Mouse (Mus musculus): ENCODE measurements around the gene Ppp1r26. TPM values are rescaled to one million over a fixed set of nuclear protein-coding genes. Genes with fewer than 3 reads are reported as not detected.

Gene Ppp1r26
- polyA plus RNA-seq, 1 experiment from 2014 or later: 6.2 TPM

GRCm38 (mm10) chr2:28415387-28416024, 31.1 kb upstream of the Ppp1r26 start:
- Histone ChIP-seq H3K4me3 (no peak overlapping the region), H3K4me1 (peaks cover 17% of the 10 kb centered on the region), H3K9ac (no peak overlapping the region), H3K4me2 (no peak overlapping the region), H3K27ac (no peak overlapping the region), H3K27me3 (no peaks in the 10 kb centered on the region), H3K9me3 (replicated peaks) (no peaks in the 10 kb centered on the region), H3K36me3 (ENCODE audit: poor library complexity, severe bottlenecking) (no peaks in the 10 kb centered on the region)
- ATAC-seq: 0 out of 2 replicates have a peak, but pooled peaks have one; percentile 21
- 46% methylated on average over 10 of the region's 10 CpGs for WGBS

- H3K4me2 ChIP-seq: no peak overlapping the region
- peaks cover 17% of the 10 kb centered on the region for H3K4me1 ChIP-seq
- 94% methylated on average over 1 of the region's 1 CpGs for WGBS
- no peak overlapping the region for H3K4me3 ChIP-seq
- H3K27ac ChIP-seq: no peak overlapping the region
- no peak overlapping the region for H3K9ac ChIP-seq
- no peaks in the 10 kb centered on the region for H3K27me3 ChIP-seq
- ATAC-seq: no peak
- H3K9me3 ChIP-seq (replicated peaks): no peaks in the 10 kb centered on the region
- H3K36me3 ChIP-seq (ENCODE audit: poor library complexity, severe bottlenecking): no peaks in the 10 kb centered on the region
Observed at GRCm38 (mm10) chr2:28416511-28416910, 30.1 kb upstream of the Ppp1r26 start.

- Histone ChIP-seq H3K4me3 (no peak overlapping the region), H3K4me1 (peaks cover 12% of the 10 kb centered on the region), H3K36me3 (ENCODE audit: poor library complexity, severe bottlenecking) (no peaks in the 10 kb centered on the region), H3K27ac (no peak overlapping the region), H3K9me3 (replicated peaks) (no peaks in the 10 kb centered on the region), H3K27me3 (no peaks in the 10 kb centered on the region), H3K9ac (no peak overlapping the region), H3K4me2 (no peak overlapping the region)
- WGBS: 30% methylated on average over 2 of the region's 2 CpGs
- peak; percentile 31 for ATAC-seq
Observed at GRCm38 (mm10) chr2:28418034-28418433, 28.6 kb upstream of the Ppp1r26 start.

GRCm38 (mm10) chr2:28419898-28420297, 26.7 kb upstream of the Ppp1r26 start:
- no peaks in the 10 kb centered on the region for H3K27me3 ChIP-seq
- H3K9ac ChIP-seq: no peak overlapping the region
- H3K4me1 ChIP-seq: peaks cover 10% of the 10 kb centered on the region
- ATAC-seq: peak; percentile 72
- H3K27ac ChIP-seq: no peak overlapping the region
- no peaks in the 10 kb centered on the region for H3K36me3 ChIP-seq (ENCODE audit: poor library complexity, severe bottlenecking)
- 17% methylated on average over 4 of the region's 4 CpGs for WGBS
- no peak overlapping the region for H3K4me3 ChIP-seq
- no peak overlapping the region for H3K4me2 ChIP-seq
- H3K9me3 ChIP-seq (replicated peaks): no peaks in the 10 kb centered on the region

GRCm38 (mm10) chr2:28423167-28423566, 23.4 kb upstream of the Ppp1r26 start:
- no peak for ATAC-seq
- 22% methylated on average over 3 of the region's 3 CpGs for WGBS

GRCm38 (mm10) chr2:28427226-28427625, 19.4 kb upstream of the Ppp1r26 start:
- no peak for ATAC-seq
- 88% methylated on average over 6 of the region's 6 CpGs for WGBS

More at GRCm38 (mm10) chr2:28423167-28423566, 23.4 kb upstream of the Ppp1r26 start:
- no peak overlapping the region for H3K27ac ChIP-seq
- no peaks in the 10 kb centered on the region for H3K27me3 ChIP-seq
- no peaks in the 10 kb centered on the region for H3K9me3 ChIP-seq (replicated peaks)
- H3K9ac ChIP-seq: no peak overlapping the region
- H3K36me3 ChIP-seq (ENCODE audit: poor library complexity, severe bottlenecking): no peaks in the 10 kb centered on the region
- no peak overlapping the region for H3K4me2 ChIP-seq
- H3K4me1 ChIP-seq: no peaks in the 10 kb centered on the region
- no peak overlapping the region for H3K4me3 ChIP-seq

GRCm38 (mm10) chr2:28430846-28431245, 15.8 kb upstream of the Ppp1r26 start:
- H3K4me3 ChIP-seq: no peak overlapping the region
- H3K9ac ChIP-seq: no peak overlapping the region
- H3K4me2 ChIP-seq: no peak overlapping the region
- ATAC-seq: no peak
- H3K27ac ChIP-seq: no peak overlapping the region
- no peaks in the 10 kb centered on the region for H3K9me3 ChIP-seq (replicated peaks)
- H3K4me1 ChIP-seq: no peaks in the 10 kb centered on the region; the same call in 1 of the 2 replicates
- H3K36me3 ChIP-seq (ENCODE audit: poor library complexity, severe bottlenecking): no peaks in the 10 kb centered on the region
- no peaks in the 10 kb centered on the region for H3K27me3 ChIP-seq
- 68% methylated on average over 6 of the region's 6 CpGs for WGBS

More at GRCm38 (mm10) chr2:28427226-28427625, 19.4 kb upstream of the Ppp1r26 start:
- Histone ChIP-seq H3K4me1 (no peaks in the 10 kb centered on the region), H3K36me3 (ENCODE audit: poor library complexity, severe bottlenecking) (no peaks in the 10 kb centered on the region), H3K9ac (no peak overlapping the region), H3K4me2 (no peak overlapping the region), H3K9me3 (replicated peaks) (no peaks in the 10 kb centered on the region), H3K27me3 (no peaks in the 10 kb centered on the region), H3K27ac (no peak overlapping the region), H3K4me3 (no peak overlapping the region)

GRCm38 (mm10) chr2:28432811-28433210, 13.8 kb upstream of the Ppp1r26 start:
- H3K4me1 ChIP-seq: no peaks in the 10 kb centered on the region; the same call in 1 of the 2 replicates
- no peak overlapping the region for H3K4me3 ChIP-seq
- H3K27me3 ChIP-seq: no peaks in the 10 kb centered on the region
- H3K27ac ChIP-seq: no peak overlapping the region
- no peak overlapping the region for H3K4me2 ChIP-seq
- H3K9ac ChIP-seq: no peak overlapping the region
- no peaks in the 10 kb centered on the region for H3K36me3 ChIP-seq (ENCODE audit: poor library complexity, severe bottlenecking)
- 8% methylated on average over 1 of the region's 1 CpGs for WGBS
- no peaks in the 10 kb centered on the region for H3K9me3 ChIP-seq (replicated peaks)
- no peak for ATAC-seq

- Histone ChIP-seq H3K27ac (no peak overlapping the region), H3K4me2 (no peak overlapping the region), H3K36me3 (ENCODE audit: poor library complexity, severe bottlenecking) (no peaks in the 10 kb centered on the region), H3K4me1 (no peaks in the 10 kb centered on the region; the same call in 1 of the 2 replicates), H3K9ac (no peak overlapping the region), H3K27me3 (no peaks in the 10 kb centered on the region), H3K4me3 (no peak overlapping the region), H3K9me3 (replicated peaks) (no peaks in the 10 kb centered on the region)
- no peak for ATAC-seq
- WGBS: 0% methylated on average over 1 of the region's 2 CpGs
Observed at GRCm38 (mm10) chr2:28433512-28433911, 13.1 kb upstream of the Ppp1r26 start.

- 88% methylated on average over 11 of the region's 11 CpGs for WGBS
- no peak for ATAC-seq
- Histone ChIP-seq H3K4me2 (no peak overlapping the region), H3K4me3 (no peak overlapping the region), H3K27ac (no peak overlapping the region), H3K9ac (no peak overlapping the region), H3K4me1 (no peaks in the 10 kb centered on the region; the same call in 1 of the 2 replicates), H3K9me3 (replicated peaks) (no peaks in the 10 kb centered on the region), H3K27me3 (no peaks in the 10 kb centered on the region), H3K36me3 (ENCODE audit: poor library complexity, severe bottlenecking) (no peaks in the 10 kb centered on the region)
Observed at GRCm38 (mm10) chr2:28435401-28435800, 11.2 kb upstream of the Ppp1r26 start.

GRCm38 (mm10) chr2:28440842-28441241, 5.8 kb upstream of the Ppp1r26 start:
- Histone ChIP-seq H3K4me2 (no peak overlapping the region), H3K9ac (no peak overlapping the region), H3K4me3 (no peak overlapping the region), H3K27me3 (no peaks in the 10 kb centered on the region), H3K27ac (no peak overlapping the region), H3K9me3 (replicated peaks) (no peaks in the 10 kb centered on the region), H3K36me3 (ENCODE audit: poor library complexity, severe bottlenecking) (no peaks in the 10 kb centered on the region), H3K4me1 (peaks cover 2% of the 10 kb centered on the region)
- 75% methylated on average over 6 of the region's 6 CpGs for WGBS
- no peak for ATAC-seq

- H3K36me3 ChIP-seq (ENCODE audit: poor library complexity, severe bottlenecking): peaks cover 5% of the 10 kb centered on the region; the same call in 1 of the 2 replicates
- no peak overlapping the region for H3K9ac ChIP-seq
- H3K27me3 ChIP-seq: no peaks in the 10 kb centered on the region
- ATAC-seq: no peak
- peaks cover 15% of the 10 kb centered on the region for H3K4me1 ChIP-seq
- no peak overlapping the region for H3K4me2 ChIP-seq
- 90% methylated on average over 4 of the region's 4 CpGs for WGBS
- no peak overlapping the region for H3K4me3 ChIP-seq
- no peaks in the 10 kb centered on the region for H3K9me3 ChIP-seq (replicated peaks)
- no peak overlapping the region for H3K27ac ChIP-seq
Observed at GRCm38 (mm10) chr2:28445082-28445481, 1.5 kb upstream of the Ppp1r26 start.

- no peaks in the 10 kb centered on the region for H3K27me3 ChIP-seq
- H3K9ac ChIP-seq: peak overlapping the region; percentile 89
- H3K4me1 ChIP-seq: peaks cover 15% of the 10 kb centered on the region
- peak overlapping the region; percentile 73 for H3K4me3 ChIP-seq
- H3K27ac ChIP-seq: peak overlapping the region; percentile 36; the same call in 1 of the 2 replicates
- WGBS: 3% methylated on average over 5 of the region's 5 CpGs
- ATAC-seq: peak; percentile 43; the same call in 1 of the 2 replicates
- H3K36me3 ChIP-seq (ENCODE audit: poor library complexity, severe bottlenecking): peaks cover 15% of the 10 kb centered on the region
- H3K4me2 ChIP-seq: peak overlapping the region; percentile 93
- H3K9me3 ChIP-seq (replicated peaks): no peaks in the 10 kb centered on the region
Observed at GRCm38 (mm10) chr2:28446181-28446514, 452 bp upstream of the Ppp1r26 start.
